Mouse (Mus musculus) liver, postnatal 0 days (tissue): ENCODE data around the gene Pigl. TPM values are rescaled to one million over a fixed set of nuclear protein-coding genes. Genes with fewer than 3 reads are reported as not detected.

Experiments used
- ATAC-seq: fragments of 200-750 bp; cut with Nextera tagmentation; 2 replicates; pipeline ENCODE4 v1.8.0; 2017; ENCODE audit warnings: mild to moderate bottlenecking, moderate library complexity
- DNase-seq: peaks from one replicate; pipeline ENCODE4 v3.0.0-alpha.2; 2016
- H3K27ac ChIP-seq: fragments of 300-500 bp; sonication (generic); 2 replicates; pipeline ENCODE4 v1.5.1; 2014; ENCODE audit warnings: antibody characterized with exemption, moderate library complexity, mild to moderate bottlenecking, low read depth
- H3K27me3 ChIP-seq: fragments of 300-500 bp; sonication (generic); 2 replicates; pipeline ENCODE4 v1.6.1; 2014; ENCODE audit warnings: low read length, control low read depth, mixed read lengths; ENCODE audit not compliant: insufficient read depth
- H3K36me3 ChIP-seq: fragments of 300-500 bp; sonication (generic); replicated peaks from 2 replicates; pipeline ENCODE4 v1.6.1; 2014; ENCODE audit warnings: mild to moderate bottlenecking, control low read depth, low read length, moderate library complexity, mixed read lengths; ENCODE audit not compliant: insufficient read depth
- H3K4me1 ChIP-seq: fragments of 300-500 bp; sonication (generic); 2 replicates; pipeline ENCODE4 v1.6.1; 2014; ENCODE audit warnings: antibody characterized with exemption, mild to moderate bottlenecking, control low read depth; ENCODE audit not compliant: insufficient read depth
- H3K4me2 ChIP-seq: fragments of 300-500 bp; sonication (generic); 2 replicates; pipeline ENCODE4 v1.6.1; 2014; ENCODE audit warnings: low read depth, mild to moderate bottlenecking, low read length, moderate library complexity, mixed read lengths
- H3K4me3 ChIP-seq: fragments of 300-500 bp; sonication (generic); 2 replicates; pipeline ENCODE4 v1.5.1; 2014; ENCODE audit warnings: low read depth, low read length
- H3K9ac ChIP-seq: fragments of 300-500 bp; sonication (generic); replicated peaks from 2 replicates; pipeline ENCODE4 v1.6.1; 2014; ENCODE audit warnings: mild to moderate bottlenecking, moderate library complexity
- H3K9me3 ChIP-seq: fragments of 300-500 bp; sonication (generic); 2 replicates; pipeline ENCODE4 v1.6.1; 2016; ENCODE audit warnings: mild to moderate bottlenecking, control low read depth, low read length, mixed read lengths
- CTCF ChIP-seq: sonication (generic); IDR thresholded peaks from 2 replicates; pipeline ENCODE4 v1.5.1; 2016; ENCODE audit warnings: antibody characterized with exemption, low read depth
- EP300 ChIP-seq: IDR thresholded peaks from 2 replicates; pipeline ENCODE4 v1.6.1; 2016; ENCODE audit warnings: antibody characterized with exemption, low read depth, mild to moderate bottlenecking
- WGBS: fragments of 180-500 bp; shearing (Covaris S2); extraction: QIAGEN DNeasy Blood & Tissue Kit; methylation state at CpG from one replicate; pipeline ENCODE4 v1.1.7; 2014; ENCODE audit not compliant: insufficient replicate concordance; 5-methylcytosine and 5-hydroxymethylcytosine counted together
- polyA plus RNA-seq: library from polyadenylated mRNA; unstranded; fragments of >200 nt; fragmentation: Nextera tagmentation; extraction: Ambion mirVana; gene quantifications from 2 replicates; pipeline ENCODE4 v1.2.1, GENCODE M21; 2015

The Pigl gene
- polyA plus RNA-seq, 1 experiment from 2014 or later: 2.7 TPM

GRCm38 (mm10) chr11:62478931-62479330 lies 20.7 kb downstream of the Pigl start:
- DNase-seq: no peak
- TF ChIP-seq CTCF (no peak), EP300 (no peak)
- WGBS: 50% methylated on average over 6 of the region's 6 CpGs

GRCm38 (mm10) chr11:62479581-62479980 lies 21.3 kb downstream of the Pigl start:
- Histone ChIP-seq H3K4me3 (no peak overlapping the region), H3K9me3 (no peaks in the 10 kb centered on the region), H3K9ac (no peak overlapping the region), H3K36me3 (no peaks in the 10 kb centered on the region), H3K4me2 (no peak overlapping the region), H3K27ac (no peak overlapping the region), H3K4me1 (no peaks in the 10 kb centered on the region), H3K27me3 (no peaks in the 10 kb centered on the region)
- no peak for ATAC-seq
- no peak for DNase-seq
- TF ChIP-seq EP300 (no peak), CTCF (no peak)
- WGBS: 72% methylated on average over 5 of the region's 5 CpGs

More at GRCm38 (mm10) chr11:62478931-62479330, 20.7 kb downstream of the Pigl start:
- H3K27me3 ChIP-seq: no peaks in the 10 kb centered on the region
- no peak overlapping the region for H3K9ac ChIP-seq
- no peak overlapping the region for H3K4me2 ChIP-seq
- H3K27ac ChIP-seq: no peak overlapping the region
- H3K36me3 ChIP-seq: no peaks in the 10 kb centered on the region
- no peaks in the 10 kb centered on the region for H3K9me3 ChIP-seq
- no peak overlapping the region for H3K4me3 ChIP-seq
- ATAC-seq: no peak
- H3K4me1 ChIP-seq: no peaks in the 10 kb centered on the region

GRCm38 (mm10) chr11:62486949-62487348 lies 28.7 kb downstream of the Pigl start:
- 0 out of 2 replicates have a peak, but pooled peaks cover 3% of the 10 kb centered on the region for H3K4me1 ChIP-seq
- TF ChIP-seq CTCF (no peak), EP300 (no peak)
- no peaks in the 10 kb centered on the region for H3K27me3 ChIP-seq
- no peak overlapping the region for H3K4me3 ChIP-seq
- no peak for DNase-seq
- no peak overlapping the region for H3K4me2 ChIP-seq
- H3K9ac ChIP-seq: no peak overlapping the region
- no peak for ATAC-seq
- 68% methylated on average over 1 of the region's 1 CpGs for WGBS
- peak overlapping the region; percentile 5; the same call in 1 of the 2 replicates for H3K27ac ChIP-seq
- H3K9me3 ChIP-seq: no peaks in the 10 kb centered on the region
- no peaks in the 10 kb centered on the region for H3K36me3 ChIP-seq

- H3K27ac ChIP-seq: peak overlapping the region; percentile 71
- H3K4me1 ChIP-seq: 0 out of 2 replicates have a peak, but pooled peaks cover 3% of the 10 kb centered on the region
- WGBS: 85% methylated on average over 10 of the region's 10 CpGs
- no peak overlapping the region for H3K4me2 ChIP-seq
- no peak for DNase-seq
- H3K36me3 ChIP-seq: no peaks in the 10 kb centered on the region
- TF ChIP-seq EP300 (peak; percentile 35; the same call in 1 of the 2 replicates), CTCF (no peak)
- ATAC-seq: peak; percentile 85
- no peaks in the 10 kb centered on the region for H3K27me3 ChIP-seq
- H3K9ac ChIP-seq: no peak overlapping the region
- H3K4me3 ChIP-seq: no peak overlapping the region
- H3K9me3 ChIP-seq: no peaks in the 10 kb centered on the region
These were observed 29.5 kb downstream of the Pigl start for GRCm38 (mm10) chr11:62487540-62488350.

DNA sequence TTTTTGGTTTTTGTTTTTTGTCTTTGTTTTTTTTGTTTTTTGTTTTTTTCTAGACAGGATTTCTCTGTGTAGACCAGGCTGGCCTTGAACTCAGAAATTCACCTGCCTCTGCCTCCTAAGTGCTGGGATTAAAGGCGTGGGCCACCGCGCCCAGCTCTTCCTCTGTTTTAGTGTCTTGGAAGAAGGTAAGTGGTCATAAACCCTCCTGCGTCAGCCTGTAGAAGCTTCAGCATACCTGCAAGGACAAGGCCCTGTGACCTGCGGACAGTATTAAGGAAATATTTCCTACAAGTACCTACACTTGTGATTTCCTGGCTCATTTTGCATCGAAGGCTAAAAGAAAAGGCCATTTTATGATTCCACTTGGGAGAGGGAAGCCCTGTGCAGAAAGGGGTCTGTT lies 35.4 kb downstream of the Pigl start:
- Histone ChIP-seq H3K4me1 (peaks cover 26% of the 10 kb centered on the region), H3K4me2 (no peak overlapping the region), H3K36me3 (no peaks in the 10 kb centered on the region), H3K27ac (no peak overlapping the region), H3K9me3 (no peaks in the 10 kb centered on the region), H3K4me3 (no peak overlapping the region), H3K27me3 (no peaks in the 10 kb centered on the region), H3K9ac (no peak overlapping the region)
- WGBS: 92% methylated on average over 6 of the region's 6 CpGs
- no peak for DNase-seq
- TF ChIP-seq EP300 (no peak), CTCF (no peak)
- no peak for ATAC-seq

DNA sequence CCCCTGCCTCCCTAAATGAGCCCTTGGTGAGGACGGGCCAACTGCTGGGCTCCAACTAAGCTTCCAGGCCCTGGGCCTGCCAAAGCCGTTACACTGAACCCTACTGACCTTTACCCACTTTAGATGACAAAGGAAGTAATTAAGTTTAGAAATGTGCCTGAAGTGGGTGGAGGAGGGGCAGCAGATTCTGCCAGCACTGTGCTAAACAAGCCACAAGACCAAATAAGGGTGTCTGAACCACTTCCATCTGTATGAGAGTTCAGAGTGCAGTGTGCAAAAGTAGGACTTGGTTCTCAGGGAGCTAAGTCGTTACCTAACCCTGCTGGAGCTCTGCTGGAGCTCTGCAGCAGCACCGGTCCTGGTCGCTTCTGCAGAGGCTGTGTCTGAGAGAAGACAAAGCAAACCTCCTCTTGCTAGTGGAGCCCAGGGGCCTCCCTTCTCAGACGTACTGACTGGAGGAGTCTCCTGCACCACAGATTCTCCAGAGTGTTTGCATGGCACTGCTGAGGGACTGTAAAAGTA lies 36.6 kb downstream of the Pigl start:
- TF ChIP-seq CTCF (no peak), EP300 (no peak)
- H3K27me3 ChIP-seq: no peaks in the 10 kb centered on the region
- peaks cover 23% of the 10 kb centered on the region for H3K4me1 ChIP-seq
- no peaks in the 10 kb centered on the region for H3K9me3 ChIP-seq
- no peak overlapping the region for H3K4me3 ChIP-seq
- no peak overlapping the region; the same call in 1 of the 2 replicates for H3K9ac ChIP-seq
- DNase-seq: peak; percentile 49
- H3K4me2 ChIP-seq: peak overlapping the region; percentile 38
- H3K27ac ChIP-seq: peak overlapping the region; percentile 76
- no peaks in the 10 kb centered on the region for H3K36me3 ChIP-seq
- peak; percentile 75 for ATAC-seq
- WGBS: 17% methylated on average over 6 of the region's 6 CpGs
